Mouse (Mus musculus) adrenal gland (tissue): ENCODE data around the gene Ccdc154.

ENCODE experiments used
- intact Hi-C: fragments of 180-260 bp; cut with DNase I; formaldehyde crosslinking; loops from one replicate; pipeline ENCODE4 v1.15.1; 2025

The Ccdc154 gene

DNA sequence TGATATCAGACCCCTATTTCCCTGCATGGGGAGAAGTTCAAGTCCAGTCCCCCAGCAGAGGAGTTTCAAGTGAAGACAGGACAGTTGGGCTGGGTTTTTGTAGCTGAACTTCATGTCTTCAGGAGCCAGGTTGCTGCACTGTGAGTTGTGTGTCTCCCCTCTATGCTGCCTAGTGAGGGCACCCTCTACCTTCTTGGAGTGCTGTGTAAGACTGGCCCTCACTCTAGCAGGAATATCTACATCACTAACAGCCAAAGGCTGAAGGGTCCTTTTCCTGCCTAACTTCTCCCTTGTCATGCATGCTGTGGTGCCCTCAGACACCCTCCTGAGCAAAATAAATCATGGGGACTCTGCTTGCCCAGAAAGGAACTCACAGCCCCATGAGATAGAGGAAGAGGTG lies 21.0 kb downstream of the Ccdc154 start:
- intact Hi-C loops, result loop anchor here (10.0 kb wide), 1 partner anchor 68 kb away; the partner anchor contains the start of gene Telo2

GRCm38 (mm10) chr17:25184129-25184691 lies 21.9 kb downstream of the Ccdc154 start, which contains the start of gene BC003965:
Gene BC003965 (plus strand): TSS chr17:25184554.
- intact Hi-C loops, result loop anchor here (10.0 kb wide), 1 partner anchor 69 kb away; the partner anchor contains the start of gene Telo2

DNA sequence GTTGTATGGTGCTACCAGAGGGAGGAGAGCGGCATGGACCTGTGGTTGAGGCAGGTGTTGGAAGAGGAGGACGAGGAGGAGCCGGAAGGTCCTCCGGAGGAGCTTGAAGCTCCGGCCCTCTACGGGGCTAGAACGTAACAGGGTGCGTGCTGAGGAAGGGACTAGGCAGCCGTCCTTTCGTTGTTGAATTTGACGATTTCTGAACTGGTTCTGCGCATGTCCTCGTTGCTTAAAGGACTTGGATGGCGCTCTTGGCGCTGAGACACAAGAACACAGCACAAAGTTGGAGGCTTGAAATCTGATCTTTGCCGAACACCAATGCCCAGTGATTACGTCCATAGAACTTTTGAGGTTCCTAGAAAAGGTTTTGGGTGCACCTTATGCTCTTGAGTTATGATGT lies 22.7 kb downstream of the Ccdc154 start:
- intact Hi-C loops, result loop anchor here (10.0 kb wide), 1 partner anchor 70 kb away; the partner anchor contains the start of gene Telo2

- intact Hi-C loops, result loop anchor here (10.0 kb wide), 1 partner anchor 73 kb away; the partner anchor contains the start of gene Telo2
These were observed 25.5 kb downstream of the Ccdc154 start for GRCm38 (mm10) chr17:25187784-25188149.

DNA sequence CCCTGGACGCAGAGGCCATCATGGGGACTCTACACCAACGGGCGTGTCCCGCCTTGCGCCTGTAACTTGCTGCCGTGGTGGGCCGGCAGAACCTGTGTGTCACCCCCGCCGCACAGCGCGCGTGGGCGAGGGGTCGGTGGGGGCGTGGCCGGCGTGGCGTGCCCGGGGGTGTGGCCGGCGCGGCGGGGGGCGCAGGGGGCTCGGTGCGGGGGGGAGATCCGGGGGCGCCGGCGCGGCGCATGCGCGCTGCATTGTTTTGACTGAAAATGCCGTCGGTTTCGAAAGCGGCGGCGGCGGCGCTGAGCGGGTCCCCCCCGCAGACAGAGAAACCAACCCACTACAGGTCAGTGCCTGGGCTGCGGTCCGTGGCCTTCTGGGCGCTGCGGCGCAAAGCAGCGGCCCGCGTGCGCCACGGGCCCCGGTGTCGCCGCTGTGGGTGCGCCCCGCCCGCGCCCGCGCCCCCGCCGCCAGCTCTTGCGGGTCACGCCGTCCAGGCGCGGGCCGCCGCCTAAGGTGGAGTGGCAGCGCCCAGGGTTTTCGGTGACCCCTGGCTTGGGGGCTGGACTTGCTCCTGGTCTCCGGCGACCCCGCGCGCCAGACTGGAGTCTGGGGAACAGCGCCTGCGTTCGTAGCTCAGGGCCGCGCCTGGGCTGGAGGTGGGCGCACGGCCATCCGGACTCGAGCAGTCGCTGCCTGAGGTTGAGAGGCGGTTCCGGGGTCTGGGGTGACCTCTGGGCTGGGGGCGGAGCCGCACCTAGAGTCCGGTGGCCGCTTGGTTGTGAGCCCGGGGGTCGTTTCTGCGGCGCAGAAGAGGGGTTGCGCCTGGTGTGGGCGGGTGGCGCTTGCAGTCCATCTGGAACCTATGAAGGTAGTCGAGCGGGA lies 26.1 kb downstream of the Ccdc154 start, which contains the start of gene Unkl:
Unkl (plus strand) TSS at position 248 of the 882 bp plus-strand sequence.
- intact Hi-C loops, result loop anchor here (10.0 kb wide), 1 partner anchor 74 kb away; the partner anchor contains the start of gene Telo2

DNA sequence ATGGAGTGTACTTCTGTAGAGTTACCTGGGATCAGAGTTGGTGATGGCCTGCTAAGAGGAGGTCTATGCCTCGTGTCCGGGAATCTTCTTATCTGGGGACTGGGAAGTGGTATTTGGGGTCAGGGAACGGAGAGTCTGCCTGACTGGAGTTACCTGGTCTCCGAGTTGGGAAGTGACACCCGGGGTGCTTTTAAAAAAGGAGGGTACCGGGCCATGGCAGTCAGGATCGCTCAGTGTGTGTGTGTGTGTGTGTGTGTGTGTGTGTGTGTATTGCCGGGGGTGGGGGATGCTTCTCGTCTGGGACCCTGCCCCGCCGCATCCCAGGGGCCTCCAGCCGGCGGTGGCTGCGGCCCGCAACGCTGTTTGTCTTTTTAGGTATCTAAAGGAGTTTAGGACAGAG lies 26.8 kb downstream of the Ccdc154 start:
- intact Hi-C loops, result loop anchor here (10.0 kb wide), 1 partner anchor 74 kb away; the partner anchor contains the start of gene Telo2

DNA sequence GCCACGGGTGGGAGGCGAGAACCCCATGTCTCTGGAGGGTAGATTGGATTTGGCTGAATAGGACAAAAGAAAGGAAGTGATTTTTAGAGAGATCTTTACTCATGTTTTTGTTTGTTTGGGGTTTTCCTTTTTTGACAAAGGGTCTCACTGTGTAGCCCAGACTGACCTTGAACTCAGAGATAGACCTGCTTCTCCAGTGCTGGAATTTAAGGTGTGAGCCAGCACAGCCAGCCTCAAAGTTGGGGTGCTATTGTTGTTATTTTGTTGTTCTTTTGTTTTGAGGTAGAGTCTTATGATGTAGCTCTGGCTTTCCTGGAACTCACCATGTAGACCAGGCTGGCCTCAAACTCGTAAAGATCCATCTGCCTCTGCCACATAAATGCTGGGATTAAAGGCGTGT lies 40.1 kb downstream of the Ccdc154 start:
- intact Hi-C loops, result no loop called here

- intact Hi-C loops, result no loop called here
These were observed 47.7 kb downstream of the Ccdc154 start for GRCm38 (mm10) chr17:25210006-25210405.

GRCm38 (mm10) chr17:25210680-25211466 lies 48.6 kb downstream of the Ccdc154 start:
- intact Hi-C loops, result no loop called here

- intact Hi-C loops, result no loop called here
These were observed 49.4 kb downstream of the Ccdc154 start for GRCm38 (mm10) chr17:25211705-25212104.

GRCm38 (mm10) chr17:25215431-25215830 lies 53.2 kb downstream of the Ccdc154 start:
- intact Hi-C loops, result no loop called here

DNA sequence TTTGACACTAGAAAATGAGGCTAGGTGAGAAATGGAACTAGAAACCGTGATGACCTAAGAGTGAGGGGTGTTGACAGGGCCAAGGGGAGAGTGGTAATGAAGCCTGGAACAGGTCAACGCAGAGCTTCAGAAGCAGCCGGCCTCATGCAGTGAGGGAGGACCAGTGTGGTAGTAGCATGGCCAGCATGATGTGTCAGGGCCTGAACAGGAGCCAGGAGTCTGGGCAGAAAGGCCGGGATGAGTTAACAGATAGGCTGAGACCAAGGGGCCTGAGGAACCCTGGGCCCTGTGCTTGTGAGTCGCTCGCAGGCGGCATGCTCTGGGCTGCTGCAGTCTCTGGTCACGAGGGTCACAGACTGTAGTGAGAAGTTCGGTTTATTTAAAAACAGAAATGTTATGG lies 56.7 kb downstream of the Ccdc154 start:
- intact Hi-C loops, result no loop called here

- intact Hi-C loops, result no loop called here
These were observed 57.4 kb downstream of the Ccdc154 start for GRCm38 (mm10) chr17:25219492-25220295.

DNA sequence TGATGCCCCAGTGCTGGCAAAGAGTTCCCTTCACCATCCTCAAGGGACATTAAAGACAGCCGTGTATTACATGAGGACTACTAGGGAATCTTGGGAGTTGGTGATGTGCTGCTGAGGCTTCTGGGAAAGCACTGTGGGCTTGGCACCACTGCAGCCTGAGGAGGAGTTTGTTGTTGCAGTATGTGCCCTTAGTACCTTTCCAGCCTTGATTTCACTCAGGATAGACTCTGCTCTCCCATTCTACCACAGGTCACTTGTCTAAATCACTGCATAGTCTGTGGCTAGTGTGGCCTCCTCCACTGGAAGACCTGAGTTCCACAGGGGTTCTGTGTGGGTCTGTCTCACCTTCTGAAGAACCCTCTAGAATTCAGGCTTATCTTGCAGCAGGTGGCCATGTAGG lies 58.5 kb downstream of the Ccdc154 start:
- intact Hi-C loops, result no loop called here
